Mouse (Mus musculus): ENCODE measurements around the gene Arvcf. TPM values are rescaled to one million over a fixed set of nuclear protein-coding genes. Genes with fewer than 3 reads are reported as not detected.
A peak's percentile ranks its signal among the peaks of the same experiment; 100 is the strongest.

Gene Arvcf
- total RNA-seq (2014; rRNA removed) = 161 and 219 TPM in 2 replicates
- 54.5 and 60.6 TPM in 2 replicates for polyA plus RNA-seq (2015; fragmentation: Nextera tagmentation; extraction: Ambion mirVana)

GRCm38 (mm10) chr16:18347931-18348600 is at the start of gene Arvcf, which contains the start of gene Tango2:
TSS of gene Arvcf (plus strand) at chr16:18348182.
TSS of gene Tango2 (minus strand) at chr16:18348103.
- Histone ChIP-seq H3K27ac (ENCODE audit: low read depth, low read length) (peak within 1 kb of the TSS; percentile 39), H3K27me3 (ENCODE audit: insufficient read depth, low read length) (no peaks in the 10 kb centered on the region), H3K4me2 (ENCODE audit: low read depth, low read length, poor library complexity, severe bottlenecking) (peak within 1 kb of the TSS; percentile 71), H3K4me3 (ENCODE audit: low read depth, low read length) (peak within 1 kb of the TSS; percentile 70), H3K36me3 (ENCODE audit: insufficient read depth, low read length) (peaks cover 3% of the 10 kb centered on the region; the same call in 1 of the 2 replicates), H3K9me3 (ENCODE audit: low read length) (no peaks in the 10 kb centered on the region), H3K4me1 (ENCODE audit: insufficient read depth, low read length) (peaks cover 17% of the 10 kb centered on the region; the same call in 1 of the 2 replicates), H3K9ac (replicated peaks; ENCODE audit: low read length, poor library complexity, severe bottlenecking) (peak within 1 kb of the TSS; percentile 79)
- peak; percentile 87 for ATAC-seq (ENCODE audit: low FRiP score)
- DNase-seq (ENCODE audit: low spot score) = peak; percentile 96
- under 1% methylated on average over 44 of the region's 44 CpGs for WGBS
- TF ChIP-seq CTCF (IDR thresholded peaks at IDR 0.05) = peak; percentile 58

- H3K4me1 ChIP-seq (ENCODE audit: insufficient read depth, low read length) = no peaks in the 10 kb centered on the region
- no peak overlapping the region for H3K4me3 ChIP-seq (ENCODE audit: low read depth, low read length)
- DNase-seq (ENCODE audit: low spot score) = no peak
- no peaks in the 10 kb centered on the region for H3K27me3 ChIP-seq (ENCODE audit: insufficient read depth, low read length)
- ATAC-seq (ENCODE audit: low FRiP score) = no peak
- no peaks in the 10 kb centered on the region for H3K9me3 ChIP-seq (ENCODE audit: low read length)
- 100% methylated on average over 1 of the region's 1 CpGs for whole genome bisulfite sequencing
- TF ChIP-seq CTCF (IDR thresholded peaks at IDR 0.05) = no peak
- peaks cover 35% of the 10 kb centered on the region for H3K36me3 ChIP-seq (ENCODE audit: insufficient read depth, low read length)
- H3K27ac ChIP-seq (ENCODE audit: low read depth, low read length) = no peak overlapping the region
- no peak overlapping the region for H3K4me2 ChIP-seq (ENCODE audit: low read depth, low read length, poor library complexity, severe bottlenecking)
- H3K9ac ChIP-seq (replicated peaks; ENCODE audit: low read length, poor library complexity, severe bottlenecking) = no peak overlapping the region
These were observed 39.8 kb upstream of the Arvcf start for GRCm38 (mm10) chr16:18308159-18308558.

- Histone ChIP-seq H3K27ac (ENCODE audit: low read depth, low read length) (no peak overlapping the region), H3K9me3 (ENCODE audit: low read length) (no peaks in the 10 kb centered on the region), H3K36me3 (ENCODE audit: insufficient read depth, low read length) (peaks cover 20% of the 10 kb centered on the region; the same call in 1 of the 2 replicates), H3K27me3 (ENCODE audit: insufficient read depth, low read length) (no peaks in the 10 kb centered on the region), H3K4me3 (ENCODE audit: low read depth, low read length) (no peak overlapping the region), H3K9ac (replicated peaks; ENCODE audit: low read length, poor library complexity, severe bottlenecking) (no peak overlapping the region), H3K4me2 (ENCODE audit: low read depth, low read length, poor library complexity, severe bottlenecking) (no peak overlapping the region), H3K4me1 (ENCODE audit: insufficient read depth, low read length) (no peaks in the 10 kb centered on the region)
- 88% methylated on average over 3 of the region's 3 CpGs for WGBS
- no peak for ATAC-seq (ENCODE audit: low FRiP score)
- DNase-seq (ENCODE audit: low spot score) = no peak
- TF ChIP-seq CTCF (IDR thresholded peaks at IDR 0.05) = no peak
These were observed 29.0 kb upstream of the Arvcf start for GRCm38 (mm10) chr16:18318992-18319391.

GRCm38 (mm10) chr16:18321443-18321842 is 26.5 kb upstream of the Arvcf start:
- H3K9ac ChIP-seq (replicated peaks; ENCODE audit: low read length, poor library complexity, severe bottlenecking) = no peak overlapping the region
- WGBS = 82% methylated on average over 2 of the region's 2 CpGs
- no peak overlapping the region for H3K27ac ChIP-seq (ENCODE audit: low read depth, low read length)
- no peak overlapping the region for H3K4me2 ChIP-seq (ENCODE audit: low read depth, low read length, poor library complexity, severe bottlenecking)
- no peaks in the 10 kb centered on the region for H3K4me1 ChIP-seq (ENCODE audit: insufficient read depth, low read length)
- ATAC-seq (ENCODE audit: low FRiP score) (no peak), DNase-seq (ENCODE audit: low spot score) (no peak)
- H3K36me3 ChIP-seq (ENCODE audit: insufficient read depth, low read length) = peaks cover 24% of the 10 kb centered on the region; the same call in 1 of the 2 replicates
- H3K4me3 ChIP-seq (ENCODE audit: low read depth, low read length) = no peak overlapping the region
- TF ChIP-seq CTCF (IDR thresholded peaks at IDR 0.05) = no peak
- H3K27me3 ChIP-seq (ENCODE audit: insufficient read depth, low read length) = no peaks in the 10 kb centered on the region
- H3K9me3 ChIP-seq (ENCODE audit: low read length) = no peaks in the 10 kb centered on the region

GRCm38 (mm10) chr16:18323460-18323859 is 24.5 kb upstream of the Arvcf start:
- no peak for DNase-seq (ENCODE audit: low spot score)
- Histone ChIP-seq H3K9ac (replicated peaks; ENCODE audit: low read length, poor library complexity, severe bottlenecking) (no peak overlapping the region), H3K9me3 (ENCODE audit: low read length) (no peaks in the 10 kb centered on the region), H3K36me3 (ENCODE audit: insufficient read depth, low read length) (peaks cover 24% of the 10 kb centered on the region; the same call in 1 of the 2 replicates), H3K27ac (ENCODE audit: low read depth, low read length) (no peak overlapping the region), H3K4me2 (ENCODE audit: low read depth, low read length, poor library complexity, severe bottlenecking) (no peak overlapping the region), H3K4me3 (ENCODE audit: low read depth, low read length) (no peak overlapping the region), H3K27me3 (ENCODE audit: insufficient read depth, low read length) (no peaks in the 10 kb centered on the region), H3K4me1 (ENCODE audit: insufficient read depth, low read length) (no peaks in the 10 kb centered on the region)
- WGBS = 83% methylated on average over 2 of the region's 2 CpGs
- TF ChIP-seq CTCF (IDR thresholded peaks at IDR 0.05) = no peak
- ATAC-seq (ENCODE audit: low FRiP score) = no peak

GRCm38 (mm10) chr16:18324031-18324430 is 24.0 kb upstream of the Arvcf start:
- no peaks in the 10 kb centered on the region for H3K9me3 ChIP-seq (ENCODE audit: low read length)

More at GRCm38 (mm10) chr16:18324031-18324430, 24.0 kb upstream of the Arvcf start:
- Histone ChIP-seq H3K4me2 (ENCODE audit: low read depth, low read length, poor library complexity, severe bottlenecking) (no peak overlapping the region), H3K9ac (replicated peaks; ENCODE audit: low read length, poor library complexity, severe bottlenecking) (no peak overlapping the region), H3K27me3 (ENCODE audit: insufficient read depth, low read length) (no peaks in the 10 kb centered on the region), H3K27ac (ENCODE audit: low read depth, low read length) (no peak overlapping the region), H3K4me3 (ENCODE audit: low read depth, low read length) (no peak overlapping the region), H3K4me1 (ENCODE audit: insufficient read depth, low read length) (no peaks in the 10 kb centered on the region), H3K36me3 (ENCODE audit: insufficient read depth, low read length) (peaks cover 24% of the 10 kb centered on the region; the same call in 1 of the 2 replicates)
- 80% methylated on average over 6 of the region's 6 CpGs for WGBS
- TF ChIP-seq CTCF (IDR thresholded peaks at IDR 0.05) = no peak
- DNase-seq (ENCODE audit: low spot score) (no peak), ATAC-seq (ENCODE audit: low FRiP score) (no peak)

Data from midbrain, postnatal 0 days (tissue).